Mouse (Mus musculus): Measurements from ENCODE around the gene Olfr1298.

Gene Olfr1298

DNA sequence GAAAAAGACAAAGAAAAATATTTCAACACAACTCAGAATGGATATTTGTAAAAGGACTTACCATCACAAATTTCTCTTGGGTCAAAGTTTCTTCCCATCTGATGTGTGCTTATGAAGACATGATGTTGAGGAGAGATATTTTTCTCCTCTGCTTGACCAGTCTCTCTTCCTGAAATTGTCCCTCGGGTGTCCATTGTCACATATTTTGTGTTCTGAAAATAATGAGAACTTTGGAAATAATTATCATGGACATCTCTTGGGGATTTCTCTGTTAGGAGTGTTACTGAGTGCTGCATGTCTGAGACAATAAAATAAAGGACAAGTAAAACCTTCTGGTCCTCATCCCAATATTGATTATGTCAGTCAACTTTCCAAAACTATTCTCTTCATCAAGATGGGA, at the start of gene Olfr1298:
TSS of gene Olfr1298 (minus strand) at position 101 of the 400 bp plus-strand sequence.
- no peak for DNase-seq (ENCODE audit: low spot score)

DNA sequence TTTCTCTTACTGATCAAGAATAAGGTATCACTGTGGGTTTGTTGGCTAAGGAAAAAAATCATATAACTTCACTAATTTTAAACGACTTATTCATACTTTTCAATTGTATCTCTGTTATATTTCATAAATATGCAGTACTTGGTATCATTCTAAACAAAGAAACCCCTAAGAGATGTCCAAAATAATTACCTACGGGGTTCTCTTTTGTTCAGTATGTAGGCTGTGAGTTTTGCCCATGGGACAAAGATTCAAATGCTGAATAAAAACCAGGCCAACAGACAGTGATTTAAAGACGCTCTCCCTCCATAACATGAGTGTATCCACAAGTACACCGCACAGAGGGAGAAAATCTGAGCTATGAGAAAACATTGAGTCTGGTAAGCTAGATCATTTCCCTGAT, 12.1 kb upstream of the Olfr1298 start, which contains the start of gene Olfr1299:
TSS of gene Olfr1299 (plus strand) at position 301 of the 400 bp plus-strand sequence.
- DNase-seq (ENCODE audit: low spot score) = no peak

DNA sequence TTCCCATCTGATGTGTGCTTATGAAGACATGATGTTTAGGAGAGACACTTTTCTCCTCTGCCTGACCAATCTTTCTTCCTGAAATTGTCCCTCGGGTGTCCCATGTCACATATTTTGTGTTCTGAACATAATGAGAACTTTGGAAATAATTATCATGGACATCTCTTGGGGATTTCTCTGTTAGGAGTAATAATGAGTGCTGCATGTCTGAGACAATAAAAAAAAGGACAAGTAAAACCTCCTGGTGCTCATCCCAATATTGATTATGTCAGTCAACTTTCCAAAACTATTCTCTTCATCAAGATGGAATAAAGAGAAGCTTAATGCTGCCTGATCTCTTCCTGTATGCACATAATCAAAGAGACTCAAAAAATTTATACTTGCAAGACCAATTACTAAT, 22.6 kb downstream of the Olfr1298 start, which contains the start of gene Olfr1297:
TSS of gene Olfr1297 (minus strand) at position 101 of the 400 bp plus-strand sequence.
- DNase-seq (ENCODE audit: low spot score) = no peak
